Mouse (Mus musculus) thymus, adult 2 months (tissue): ENCODE measurements around the gene Fam185a.

Source experiments
- CTCF ChIP-seq: fragments of 200-500 bp; IDR thresholded peaks from 2 replicates; pipeline ENCODE4 v1.5.1; 2012; ENCODE audit warnings: mild to moderate bottlenecking, control low read depth, low read length, moderate library complexity, borderline replicate concordance; ENCODE audit not compliant: control insufficient read depth, poor library complexity, insufficient read depth; ENCODE audit errors: extremely low read depth
- POLR2A ChIP-seq: fragments of 200-500 bp; IDR thresholded peaks from 2 replicates; pipeline ENCODE4 v1.6.1; 2012; ENCODE audit warnings: mild to moderate bottlenecking, low read length, control low read depth, moderate library complexity; ENCODE audit not compliant: control insufficient read depth, poor library complexity, insufficient read depth; ENCODE audit errors: extremely low read depth

- TF ChIP-seq CTCF, result no peak
- no peak for TF ChIP-seq POLR2A
Observed at GRCm38 (mm10) chr5:21518207-21518606, 93.4 kb downstream of the Fam185a start.
